In the genomic region with DNA sequence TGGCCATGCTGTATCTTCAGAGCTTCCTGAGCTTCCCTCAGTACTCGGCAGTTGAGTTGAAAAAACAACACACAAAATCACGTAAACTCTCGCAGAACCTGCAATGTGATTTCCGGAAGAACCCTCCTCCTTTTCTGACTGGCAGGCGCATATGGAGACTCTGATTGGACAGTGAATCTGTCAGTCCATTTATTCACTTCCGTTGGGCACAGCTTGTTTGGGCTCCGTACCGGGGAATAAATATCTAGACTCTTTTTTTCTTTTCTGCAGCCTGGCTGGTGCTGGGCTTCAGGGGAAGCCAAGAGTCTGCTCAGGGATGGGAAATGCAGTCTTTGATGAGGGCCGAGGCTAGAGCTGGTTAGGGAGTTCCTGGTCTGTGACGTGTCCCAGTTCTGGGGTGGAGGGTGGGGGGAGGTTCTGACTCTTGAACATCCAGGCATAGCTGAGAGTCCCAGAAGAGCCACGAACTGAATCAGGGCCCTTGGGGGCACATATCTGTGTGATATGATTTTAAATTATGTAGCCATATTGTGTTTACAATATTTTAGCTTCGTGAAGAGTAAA, we compare ENCODE assay signal across 8 mouse cellular contexts. TPM values are rescaled to one million over a fixed set of nuclear protein-coding genes. Genes with fewer than 3 reads are reported as not detected.
DNase-seq lines count a peak whose midpoint lies in the region; ATAC-seq and TF ChIP-seq lines count a peak whose summit lies in the region.
"Not testable (repeated sequence)": the region's sequence is repeated elsewhere in the genome, so short reads cannot be mapped to it uniquely, and the experiment has no call there.

A gene (minus strand): TSS at position 109 of the 564 bp plus-strand sequence.

- not testable (repeated sequence) for TF ChIP-seq CTCF in brain, embryonic 14.5 days (IDR thresholded peaks at IDR 0.05; ENCODE audit: borderline replicate concordance, extremely low read depth, insufficient read depth, insufficient read length); midbrain, postnatal 0 days (IDR thresholded peaks at IDR 0.05); spleen, adult 2 months (IDR thresholded peaks at IDR 0.05; ENCODE audit: extremely low read depth, insufficient read depth, insufficient read length, insufficient replicate concordance)

- TF ChIP-seq POLR2A in brain, embryonic 14.5 days (IDR thresholded peaks at IDR 0.05; ENCODE audit: borderline replicate concordance, extremely low read depth, insufficient read depth, insufficient read length, poor library complexity, severe bottlenecking); spleen, adult 2 months (IDR thresholded peaks at IDR 0.05; ENCODE audit: low read depth, low read length): not testable (repeated sequence)

- peaks cover 44% of the 10 kb centered on the region for H3K9me3 ChIP-seq in forebrain, embryonic 10.5 days
- not testable (repeated sequence) for H3K9me3 ChIP-seq in heart, embryonic 15.5 days (replicated peaks); midbrain, postnatal 0 days (ENCODE audit: low read length)

- peak within 1 kb of the TSS; percentile 37 for H3K4me3 ChIP-seq in forebrain, embryonic 10.5 days
- peak within 1 kb of the TSS; percentile 43 for H3K4me3 ChIP-seq in heart, embryonic 15.5 days
- not testable (repeated sequence) for H3K4me3 ChIP-seq in midbrain, postnatal 0 days (ENCODE audit: low read depth, low read length)
- H3K4me3 ChIP-seq in spleen, adult 2 months (ENCODE audit: extremely low read depth, insufficient read depth, insufficient read length) = peak within 1 kb of the TSS; percentile 64

- not testable (repeated sequence) for H3K4me1 ChIP-seq in forebrain, embryonic 10.5 days; heart, embryonic 15.5 days (replicated peaks); midbrain, postnatal 0 days (ENCODE audit: insufficient read depth, low read length); spleen, adult 2 months (ENCODE audit: control insufficient read depth, insufficient read depth, insufficient read length)

- peak within 1 kb of the TSS; percentile 10; the same call in 1 of the 2 replicates for H3K4me2 ChIP-seq in heart, embryonic 15.5 days
- 0 out of 2 replicates have a peak within 1 kb of the TSS, but pooled peaks have one; percentile 4 for H3K4me2 ChIP-seq in midbrain, postnatal 0 days (ENCODE audit: low read depth, low read length, poor library complexity, severe bottlenecking)

- DNase-seq in 416B (ENCODE audit: low read depth) (peak; percentile 86), liver (peak; percentile 15)
- peak; percentile 76 for DNase-seq in brain, embryonic 14.5 days (ENCODE audit: low read depth)
- peak; percentile 17 for DNase-seq in forebrain, embryonic 10.5 days (ENCODE audit: extremely low spot score, low spot score)
- DNase-seq in kidney, postnatal 10 days = peak; percentile 50
- peak; percentile 69 for DNase-seq in midbrain, postnatal 0 days (ENCODE audit: low spot score)
- DNase-seq in spleen, adult 2 months (ENCODE audit: low read depth in 1 of 2, low spot score in 2 of 2) = peak; percentile 11 to 31

- not testable (repeated sequence) for H3K36me3 ChIP-seq in forebrain, embryonic 10.5 days (replicated peaks); heart, embryonic 15.5 days; midbrain, postnatal 0 days (ENCODE audit: insufficient read depth, low read length); spleen, adult 2 months (ENCODE audit: control insufficient read depth, insufficient read depth, low read length)

- 36% methylated on average over 11 of the region's 12 CpGs for WGBS in forebrain, embryonic 10.5 days
- WGBS in heart, embryonic 15.5 days = 35% methylated on average over 11 of the region's 12 CpGs
- WGBS in midbrain, postnatal 0 days = 47% methylated on average over 11 of the region's 12 CpGs
- WGBS in spleen, adult 2 months = 45% methylated on average over 11 of the region's 12 CpGs

- H3K27ac ChIP-seq in forebrain, embryonic 10.5 days; heart, embryonic 15.5 days; midbrain, postnatal 0 days (ENCODE audit: low read depth, low read length): not testable (repeated sequence)
- H3K27ac ChIP-seq in spleen, adult 2 months (ENCODE audit: insufficient read depth, low read length) = peak within 1 kb of the TSS; percentile 72

- not testable (repeated sequence) for H3K9ac ChIP-seq in heart, embryonic 15.5 days; midbrain, postnatal 0 days (replicated peaks; ENCODE audit: low read length, poor library complexity, severe bottlenecking)

- ATAC-seq in heart, embryonic 15.5 days (replicated peaks; ENCODE audit: insufficient number of reproducible peaks, insufficient read depth, low FRiP score, low read depth) = peak; percentile 78
- peak; percentile 92 for ATAC-seq in midbrain, postnatal 0 days (ENCODE audit: low FRiP score)

- not testable (repeated sequence) for H3K27me3 ChIP-seq in forebrain, embryonic 10.5 days (ENCODE audit: poor library complexity, severe bottlenecking); heart, embryonic 15.5 days; midbrain, postnatal 0 days (ENCODE audit: insufficient read depth, low read length); spleen, adult 2 months (ENCODE audit: control insufficient read depth, insufficient read depth, low read length)

RNA-seq across cellular contexts. Expression of the gene that starts here (rescaled TPM):
- polyA plus RNA-seq in brain, embryonic 14.5 days (2012; rRNA removed) = 2.1 and 3.1 TPM in 2 replicates
- polyA plus RNA-seq in forebrain, embryonic 10.5 days (2016; fragmentation: Nextera tagmentation; extraction: Ambion mirVana) = 2.2 and 2.8 TPM in 2 replicates
- 1.8 and 2.6 TPM in 2 replicates for polyA plus RNA-seq in heart, embryonic 15.5 days (2015; fragmentation: Nextera tagmentation; extraction: Ambion mirVana)
- 3.9 and 5.3 TPM in 2 replicates for total RNA-seq in midbrain, postnatal 0 days (2014; rRNA removed)
- polyA plus RNA-seq in midbrain, postnatal 0 days (2015; fragmentation: Nextera tagmentation; extraction: Ambion mirVana) = 3.1 and 3.6 TPM in 2 replicates
- polyA plus RNA-seq in spleen, adult 2 months (2012; rRNA removed) = 0.27 and 0.28 TPM in 2 replicates

Comparison
In these comparisons a context has a peak if more than half of its experiments do, and no peak if none do; other contexts are left out.
1. Peak in DNase-seq, H3K4me3 ChIP-seq and H3K27ac ChIP-seq in spleen, adult 2 months; RNA of the gene not detected or under 1 TPM.
2. DNase-seq: peak in every context shown above with its lines; median percentile 86 in 416B; 76 in brain, embryonic 14.5 days; 69 in midbrain, postnatal 0 days; 50 in kidney, postnatal 10 days; 21 in spleen, adult 2 months; 17 in forebrain, embryonic 10.5 days; 15 in liver.